Mouse (Mus musculus) limb, embryonic 12.5 days (tissue): ENCODE measurements around the gene Itga8. TPM values are rescaled to one million over a fixed set of nuclear protein-coding genes. Genes with fewer than 3 reads are reported as not detected.

Experiments used
- ATAC-seq: fragments of 200-750 bp; cut with Nextera tagmentation; 2 replicates; pipeline ENCODE4 v1.8.0; 2017; ENCODE audit warnings: low read depth, moderate TSS enrichment; ENCODE audit not compliant: insufficient number of reproducible peaks, insufficient read depth, low FRiP score, low TSS enrichment
- H3K27ac ChIP-seq: fragments of 300-500 bp; sonication (generic); 2 replicates; pipeline ENCODE4 v1.5.1; 2016; ENCODE audit warnings: mild to moderate bottlenecking, moderate library complexity
- H3K27me3 ChIP-seq: fragments of 300-500 bp; sonication (generic); 2 replicates; pipeline ENCODE4 v1.6.1; 2016; ENCODE audit warnings: mild to moderate bottlenecking, moderate library complexity
- H3K36me3 ChIP-seq: fragments of 300-500 bp; sonication (generic); 2 replicates; pipeline ENCODE4 v1.6.1; 2016; ENCODE audit warnings: mild to moderate bottlenecking, moderate library complexity
- H3K4me1 ChIP-seq: fragments of 300-500 bp; sonication (generic); replicated peaks from 2 replicates; pipeline ENCODE4 v1.6.1; 2016
- H3K4me2 ChIP-seq: fragments of 300-500 bp; sonication (generic); 2 replicates; pipeline ENCODE4 v1.6.1; 2016; ENCODE audit warnings: mild to moderate bottlenecking, moderate library complexity
- H3K4me3 ChIP-seq: fragments of 300-500 bp; sonication (generic); replicated peaks from 2 replicates; pipeline ENCODE4 v1.5.1; 2016; ENCODE audit warnings: mild to moderate bottlenecking
- H3K9ac ChIP-seq: fragments of 300-500 bp; sonication (generic); replicated peaks from 2 replicates; pipeline ENCODE4 v1.6.1; 2016; ENCODE audit warnings: mild to moderate bottlenecking, moderate library complexity
- H3K9me3 ChIP-seq: fragments of 300-500 bp; sonication (generic); 2 replicates; pipeline ENCODE4 v1.6.1; 2016; ENCODE audit warnings: mild to moderate bottlenecking, moderate library complexity
- WGBS: fragments of 180-500 bp; shearing (Covaris S2); methylation state at CpG from one replicate; pipeline ENCODE4 v1.1.7; 2016; 5-methylcytosine and 5-hydroxymethylcytosine counted together
- polyA plus RNA-seq: library from polyadenylated mRNA; unstranded; fragments of >200 nt; fragmentation: Nextera tagmentation; extraction: Ambion mirVana; gene quantifications from 2 replicates; pipeline ENCODE4 v1.2.1, GENCODE M21; 2016

Gene Itga8
- polyA plus RNA-seq, 1 experiment from 2014 or later: 17.1 TPM

- no peaks in the 10 kb centered on the region for H3K9me3 ChIP-seq
- ATAC-seq: no peak
- no peak overlapping the region for H3K27ac ChIP-seq
- no peak overlapping the region for H3K9ac ChIP-seq
- no peaks in the 10 kb centered on the region for H3K27me3 ChIP-seq
- H3K4me1 ChIP-seq: peaks cover 10% of the 10 kb centered on the region
- H3K4me2 ChIP-seq: no peak overlapping the region
- 96% methylated on average over 3 of the region's 3 CpGs for WGBS
- no peaks in the 10 kb centered on the region for H3K36me3 ChIP-seq
- no peak overlapping the region for H3K4me3 ChIP-seq
These were observed 17.0 kb upstream of the Itga8 start for GRCm38 (mm10) chr2:12318715-12319114.

DNA sequence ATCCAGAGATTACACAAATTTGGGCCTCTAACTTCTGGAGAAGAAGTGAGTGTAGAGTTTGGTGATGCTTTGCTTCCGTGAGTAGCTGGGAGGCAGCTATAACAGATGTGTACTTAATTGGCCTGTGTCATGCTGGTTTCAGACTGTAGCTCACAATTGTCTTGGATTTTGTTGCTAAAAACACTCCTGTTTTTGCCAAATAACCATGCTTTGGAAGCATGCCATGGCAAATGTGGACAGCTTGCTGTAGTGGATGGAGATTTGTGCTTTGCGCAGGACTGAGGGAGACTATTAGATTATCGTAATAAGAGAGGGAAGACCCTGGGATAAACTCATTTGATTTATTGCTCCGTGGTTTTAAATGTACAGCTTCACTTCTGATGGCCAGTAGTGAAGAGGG, 16.3 kb upstream of the Itga8 start:
- WGBS: 75% methylated on average over 4 of the region's 4 CpGs
- H3K27me3 ChIP-seq: no peaks in the 10 kb centered on the region
- no peak for ATAC-seq
- H3K4me3 ChIP-seq: no peak overlapping the region
- no peak overlapping the region for H3K27ac ChIP-seq
- no peaks in the 10 kb centered on the region for H3K36me3 ChIP-seq
- no peak overlapping the region for H3K9ac ChIP-seq
- no peak overlapping the region for H3K4me2 ChIP-seq
- H3K4me1 ChIP-seq: peaks cover 10% of the 10 kb centered on the region
- H3K9me3 ChIP-seq: no peaks in the 10 kb centered on the region

DNA sequence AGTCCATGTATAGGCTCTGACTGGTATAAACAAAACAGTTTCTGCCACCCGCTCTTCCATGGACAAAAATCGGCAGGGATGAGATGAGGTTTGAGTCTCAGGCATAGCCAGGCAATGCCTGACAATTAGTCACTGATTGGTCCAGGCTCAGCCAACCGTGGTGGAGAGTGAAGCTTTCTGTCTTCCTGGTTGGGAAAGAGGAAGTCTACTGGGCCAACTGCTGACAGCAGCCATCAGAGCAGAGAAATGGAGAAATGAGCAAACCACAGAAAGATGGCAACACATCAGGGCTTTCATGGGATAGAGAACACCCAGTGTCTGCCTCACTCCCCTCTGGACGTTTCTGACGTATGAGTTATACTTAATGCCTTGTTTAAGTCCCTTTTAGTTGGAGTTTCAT, 15.6 kb upstream of the Itga8 start:
- no peak overlapping the region for H3K27ac ChIP-seq
- ATAC-seq: no peak

GRCm38 (mm10) chr2:12316361-12316760, 14.6 kb upstream of the Itga8 start:
- 32% methylated on average over 7 of the region's 7 CpGs for WGBS
- Histone ChIP-seq H3K4me3 (no peak overlapping the region), H3K4me2 (no peak overlapping the region), H3K27me3 (no peaks in the 10 kb centered on the region), H3K36me3 (no peaks in the 10 kb centered on the region), H3K4me1 (peaks cover 10% of the 10 kb centered on the region), H3K9ac (no peak overlapping the region), H3K9me3 (no peaks in the 10 kb centered on the region), H3K27ac (no peak overlapping the region)
- ATAC-seq: no peak

More for the DNA sequence above, 15.6 kb upstream of the Itga8 start:
- Histone ChIP-seq H3K36me3 (no peaks in the 10 kb centered on the region), H3K9ac (no peak overlapping the region), H3K4me3 (no peak overlapping the region), H3K4me1 (peaks cover 10% of the 10 kb centered on the region), H3K27me3 (no peaks in the 10 kb centered on the region), H3K9me3 (no peaks in the 10 kb centered on the region), H3K4me2 (no peak overlapping the region)
- WGBS: 77% methylated on average over 5 of the region's 5 CpGs

DNA sequence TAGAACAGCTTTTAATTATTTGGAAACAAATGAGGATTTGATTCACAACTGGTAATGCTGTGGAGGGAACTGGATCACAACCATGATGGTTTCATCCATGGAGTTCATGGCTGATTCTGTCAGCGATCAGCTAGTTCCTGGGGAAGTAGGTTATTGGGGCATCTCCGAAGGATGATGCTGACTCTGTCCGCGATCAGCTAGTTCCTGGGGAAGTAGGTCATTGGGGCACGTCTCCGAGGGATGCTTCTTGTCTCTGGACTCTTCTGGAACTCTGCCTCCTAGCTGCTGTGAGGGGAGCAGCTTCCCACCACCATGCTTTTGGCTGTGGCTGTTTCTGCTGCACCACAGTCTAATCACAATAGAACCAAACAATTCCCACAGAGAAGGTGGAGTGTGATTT, 12.3 kb upstream of the Itga8 start:
- WGBS: 81% methylated on average over 6 of the region's 6 CpGs
- H3K9me3 ChIP-seq: no peaks in the 10 kb centered on the region
- no peak overlapping the region for H3K4me3 ChIP-seq
- no peak for ATAC-seq
- no peaks in the 10 kb centered on the region for H3K27me3 ChIP-seq
- H3K27ac ChIP-seq: no peak overlapping the region
- H3K9ac ChIP-seq: no peak overlapping the region
- H3K4me1 ChIP-seq: peaks cover 10% of the 10 kb centered on the region
- no peaks in the 10 kb centered on the region for H3K36me3 ChIP-seq
- no peak overlapping the region for H3K4me2 ChIP-seq

GRCm38 (mm10) chr2:12308466-12308865, 6.7 kb upstream of the Itga8 start:
- no peak for ATAC-seq
- H3K27ac ChIP-seq: no peak overlapping the region
- H3K4me3 ChIP-seq: no peak overlapping the region

GRCm38 (mm10) chr2:12307311-12307710, 5.6 kb upstream of the Itga8 start:
- no peaks in the 10 kb centered on the region for H3K36me3 ChIP-seq
- no peaks in the 10 kb centered on the region for H3K27me3 ChIP-seq
- no peak overlapping the region for H3K4me3 ChIP-seq
- H3K9ac ChIP-seq: no peak overlapping the region
- H3K4me2 ChIP-seq: no peak overlapping the region
- H3K4me1 ChIP-seq: peaks cover 18% of the 10 kb centered on the region
- peak overlapping the region; percentile 83 for H3K27ac ChIP-seq
- no peak for ATAC-seq
- no peaks in the 10 kb centered on the region for H3K9me3 ChIP-seq

More at GRCm38 (mm10) chr2:12308466-12308865, 6.7 kb upstream of the Itga8 start:
- Histone ChIP-seq H3K36me3 (no peaks in the 10 kb centered on the region), H3K4me2 (no peak overlapping the region), H3K4me1 (peaks cover 18% of the 10 kb centered on the region), H3K9me3 (no peaks in the 10 kb centered on the region), H3K27me3 (no peaks in the 10 kb centered on the region), H3K9ac (no peak overlapping the region)

DNA sequence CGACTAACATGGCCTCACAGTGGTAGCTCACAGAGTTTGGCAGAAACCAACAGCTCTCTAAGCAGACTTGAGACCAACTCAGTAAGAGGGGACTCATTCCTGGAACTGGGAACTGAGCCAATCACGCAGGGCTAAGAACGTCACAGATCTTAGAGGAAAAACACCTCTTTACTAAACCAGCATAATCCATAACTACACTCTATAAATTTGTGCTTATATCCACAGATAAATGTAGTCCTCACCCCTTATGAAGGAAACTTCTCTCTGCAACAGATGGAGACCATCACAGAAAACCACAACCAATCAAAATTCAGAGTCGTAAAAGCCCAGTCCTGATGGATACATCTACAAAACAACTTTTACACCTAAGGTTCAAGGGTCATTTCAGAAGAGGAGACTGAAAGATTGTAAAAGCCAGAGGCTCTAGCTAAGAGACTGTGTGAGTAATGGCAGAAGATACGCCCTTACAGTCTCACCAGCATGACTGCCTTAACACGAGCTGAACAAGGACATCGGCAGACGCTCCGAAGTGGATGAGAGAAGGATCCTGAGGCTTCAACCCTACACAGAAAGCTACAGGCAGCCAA, 3.4 kb upstream of the Itga8 start:
- H3K4me2 ChIP-seq: no peak overlapping the region
- H3K4me1 ChIP-seq: peaks cover 26% of the 10 kb centered on the region
- H3K36me3 ChIP-seq: no peaks in the 10 kb centered on the region
- no peak for ATAC-seq
- H3K27me3 ChIP-seq: no peaks in the 10 kb centered on the region
- WGBS: 49% methylated on average over 9 of the region's 9 CpGs
- no peaks in the 10 kb centered on the region for H3K9me3 ChIP-seq
- peak overlapping the region; percentile 50; the same call in 1 of the 2 replicates for H3K27ac ChIP-seq
- H3K4me3 ChIP-seq: no peak overlapping the region
- H3K9ac ChIP-seq: no peak overlapping the region

DNA sequence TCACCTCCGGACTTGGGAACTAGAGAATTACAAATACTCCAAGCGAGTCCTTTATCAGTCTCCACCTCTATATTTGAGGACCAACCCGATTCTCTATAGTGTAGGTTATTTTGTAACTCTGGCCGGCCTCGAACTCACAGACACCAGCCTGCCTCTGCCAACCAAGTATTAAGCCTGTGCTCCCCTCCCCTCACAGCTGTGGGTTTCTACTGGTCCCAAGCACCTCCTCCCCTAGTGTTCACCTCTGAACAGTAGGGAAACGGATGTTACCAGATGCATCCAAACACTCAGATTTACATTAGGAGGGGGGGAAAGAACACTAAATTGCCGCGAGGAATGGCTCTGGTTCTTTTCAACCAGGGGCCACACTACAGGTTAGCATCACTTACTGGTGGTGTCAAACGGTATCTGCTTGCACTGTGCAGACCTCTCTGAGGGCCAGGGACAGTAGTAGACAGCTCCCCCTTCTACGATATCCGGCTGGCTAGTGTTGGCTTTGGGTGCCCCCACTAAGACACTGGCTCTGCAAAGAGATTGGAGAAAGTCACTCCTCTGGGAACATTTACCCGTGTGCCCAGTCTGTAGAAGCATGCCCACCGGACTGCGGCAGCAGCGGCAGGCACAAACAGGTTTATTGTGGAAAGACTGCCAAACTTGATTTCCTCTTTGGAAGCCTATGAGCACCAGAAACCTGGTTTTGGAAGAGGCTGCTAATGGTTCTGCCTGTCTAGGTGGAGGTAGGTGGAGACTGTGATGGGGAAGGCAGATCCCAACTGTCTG, 1.1 kb downstream of the Itga8 start:
- WGBS: 59% methylated on average over 15 of the region's 15 CpGs
- Histone ChIP-seq H3K27ac (peak overlapping the region; percentile 14; the same call in 1 of the 2 replicates), H3K4me3 (peak overlapping the region; percentile 74), H3K4me1 (peaks cover 13% of the 10 kb centered on the region), H3K9me3 (no peaks in the 10 kb centered on the region), H3K4me2 (peak overlapping the region; percentile 73), H3K9ac (peak overlapping the region; percentile 83; the same call in 1 of the 2 replicates), H3K27me3 (no peaks in the 10 kb centered on the region), H3K36me3 (no peaks in the 10 kb centered on the region)
- peak; percentile 33; the same call in 1 of the 2 replicates for ATAC-seq

DNA sequence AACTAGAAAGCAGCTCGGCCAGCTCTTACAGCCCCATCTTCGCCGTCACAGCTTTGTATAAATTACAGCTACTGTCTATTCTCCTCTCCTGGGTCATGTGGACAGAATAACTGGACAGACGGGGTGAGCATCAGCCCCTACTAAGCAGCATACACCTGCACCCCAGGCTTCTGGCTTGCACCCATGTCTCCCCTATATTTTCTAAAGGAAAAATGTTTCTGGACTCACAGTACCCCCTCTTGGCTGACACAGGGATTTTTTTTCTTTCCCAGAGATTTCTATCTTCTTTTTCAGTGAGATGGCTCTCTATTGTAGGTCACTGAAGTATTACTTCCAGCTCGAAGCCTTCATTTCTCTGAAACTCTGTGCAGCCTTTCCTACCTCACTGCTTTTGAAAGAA, 4.4 kb downstream of the Itga8 start:
- Histone ChIP-seq H3K4me3 (no peak overlapping the region), H3K9me3 (no peaks in the 10 kb centered on the region), H3K4me2 (no peak overlapping the region), H3K4me1 (peaks cover 18% of the 10 kb centered on the region), H3K27me3 (no peaks in the 10 kb centered on the region), H3K27ac (no peak overlapping the region), H3K36me3 (no peaks in the 10 kb centered on the region), H3K9ac (no peak overlapping the region)
- no peak for ATAC-seq
- WGBS: 84% methylated on average over 5 of the region's 5 CpGs

GRCm38 (mm10) chr2:12295150-12295549, 6.6 kb downstream of the Itga8 start:
- Histone ChIP-seq H3K9me3 (no peaks in the 10 kb centered on the region), H3K9ac (no peak overlapping the region), H3K27ac (no peak overlapping the region), H3K4me2 (no peak overlapping the region), H3K27me3 (no peaks in the 10 kb centered on the region), H3K4me1 (peaks cover 10% of the 10 kb centered on the region), H3K36me3 (no peaks in the 10 kb centered on the region), H3K4me3 (no peak overlapping the region)
- WGBS: 86% methylated on average over 6 of the region's 6 CpGs
- ATAC-seq: no peak

DNA sequence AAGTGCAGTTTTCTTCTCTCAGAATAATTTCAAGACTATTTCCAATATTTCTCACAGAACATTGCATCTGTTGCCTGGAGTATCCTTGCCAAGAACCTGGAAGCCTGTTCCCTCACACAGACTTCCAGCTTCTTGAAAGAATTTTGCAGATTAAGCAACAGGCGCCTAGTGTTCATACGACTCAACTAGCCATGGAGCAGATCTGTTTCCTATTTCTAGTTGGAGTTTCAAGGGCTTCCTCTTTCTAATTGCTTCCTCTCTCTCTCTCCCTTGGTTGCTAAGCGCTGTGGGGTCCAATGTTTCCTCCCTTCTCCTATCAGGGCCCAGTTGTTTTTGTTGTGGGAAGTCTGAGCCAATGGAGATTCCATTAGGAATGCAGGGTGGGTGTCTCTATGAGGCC, 7.7 kb downstream of the Itga8 start:
- WGBS: 29% methylated on average over 3 of the region's 3 CpGs
- Histone ChIP-seq H3K9me3 (no peaks in the 10 kb centered on the region), H3K27me3 (no peaks in the 10 kb centered on the region), H3K9ac (no peak overlapping the region), H3K36me3 (no peaks in the 10 kb centered on the region), H3K4me3 (no peak overlapping the region), H3K4me1 (peaks cover 10% of the 10 kb centered on the region), H3K27ac (no peak overlapping the region), H3K4me2 (no peak overlapping the region)
- no peak for ATAC-seq
